Mouse (Mus musculus) layer of hippocampus, postnatal 10 days (tissue): ENCODE results near the gene Vmn1r166. TPM values are rescaled to one million over a fixed set of nuclear protein-coding genes. Genes with fewer than 3 reads are reported as not detected.
"Not testable (repeated sequence)": the region's sequence is repeated elsewhere in the genome, so short reads cannot be mapped to it uniquely, and the experiment has no call there.

ENCODE experiments used
- DNase-seq, 2 experiments: peaks; one replicate each; pipeline ENCODE4 v3.0.0; 2021; ENCODE audit warnings: low spot score in 2 of 2
- long read RNA-seq: library from polyadenylated mRNA; stranded (forward); transcript quantifications from one replicate; pipeline ENCODE4 v2.0.0, GENCODE M21; 2023
- total RNA-seq, 2 experiments: library from RNA; stranded (reverse); gene quantifications; 2 replicates each; pipeline ENCODE4 v1.2.3; 2021

Gene Vmn1r166
- total RNA-seq: not detected
- long read RNA-seq: 0 reads

GRCm38 (mm10) chr7:23251582-23251981 is at the start of gene Vmn1r166:
TSS of gene Vmn1r166 (minus strand) at chr7:23251682.
- not testable (repeated sequence) for DNase-seq

- DNase-seq: not testable (repeated sequence)
These were observed 49.4 kb upstream of the Vmn1r166 start, which contains the start of gene Nlrp4e for GRCm38 (mm10) chr7:23300892-23301291. TSS of gene Nlrp4e (plus strand) at chr7:23301192.

- DNase-seq: not testable (repeated sequence)
These were observed 27.3 kb upstream of the Vmn1r166 start, which contains the start of gene Gm6902 for GRCm38 (mm10) chr7:23278800-23279199. TSS of gene Gm6902 (minus strand) at chr7:23278900.

GRCm38 (mm10) chr7:23217032-23217431 is 34.5 kb downstream of the Vmn1r166 start, which contains the start of gene Vmn1r165:
TSS of gene Vmn1r165 (plus strand) at chr7:23217332.
- not testable (repeated sequence) for DNase-seq

Other genes with a start within 250 kb of the Vmn1r166 start
- not detected for gene Gm4216, start 231.8 kb downstream of the Vmn1r166 start, total RNA-seq
- gene Vmn1r163, start 196.1 kb downstream of the Vmn1r166 start, total RNA-seq: not detected
- not detected for gene Gm8720, start 184.2 kb downstream of the Vmn1r166 start, total RNA-seq
- not detected for gene Gm10662, start 107.2 kb downstream of the Vmn1r166 start, total RNA-seq
- gene Vmn1r165, start 34.4 kb downstream of the Vmn1r166 start, total RNA-seq: not detected
- not detected for gene Gm6902, start 27.2 kb upstream of the Vmn1r166 start, total RNA-seq
- not detected for gene Nlrp4e, start 49.5 kb upstream of the Vmn1r166 start, total RNA-seq
- gene Nlrp5, start 134.2 kb upstream of the Vmn1r166 start, total RNA-seq: not detected